Mouse (Mus musculus): Measurements from ENCODE around the gene Thegl.

DNA sequence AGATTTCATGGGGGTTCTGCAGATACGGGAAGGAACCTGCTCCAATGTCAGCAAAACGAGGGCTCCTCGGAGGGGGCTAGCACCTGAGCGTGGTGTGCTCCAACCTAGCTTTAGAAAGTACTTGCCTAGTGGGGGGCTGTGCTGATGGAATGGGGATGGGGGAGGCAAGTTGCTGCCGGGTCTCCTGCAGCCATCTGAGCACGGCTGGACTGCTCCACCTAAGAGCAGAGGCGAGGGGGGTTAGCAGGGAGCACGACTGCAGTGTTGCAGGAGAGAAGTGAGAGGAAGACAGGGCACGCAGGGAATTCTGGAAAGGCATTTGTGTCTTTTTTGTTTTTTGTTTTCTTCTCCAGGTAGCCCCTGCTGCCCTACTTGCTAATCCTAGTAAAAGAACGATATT is 44.5 kb downstream of the Thegl start:
- TF ChIP-seq CTCF (IDR thresholded peaks at IDR 0.05; ENCODE audit: low read depth, low read length): no peak
- no peak for TF ChIP-seq POLR2A (IDR thresholded peaks at IDR 0.05; ENCODE audit: insufficient read depth, low read length)
- TF ChIP-seq EP300 (IDR thresholded peaks at IDR 0.05; ENCODE audit: insufficient read depth, low read depth, low read length): no peak

Measured in ES-Bruce4 (cell line).